Mouse (Mus musculus): ENCODE measurements at regions not wholly inside any gene's neighbourhood (a gene's known extent, or its start where the extent isn't known, plus 50 kb on each side); places are given as distances from the start of the nearest gene placed in this dataset.

GRCm38 (mm10) chr15:63694150-63694549 lies 150.8 kb downstream of the Gsdmc2 start:
- Histone ChIP-seq H3K9me3 (ENCODE audit: control insufficient read depth, insufficient read depth, low read depth, low read length) (no peaks in the 10 kb centered on the region), H3K9ac (ENCODE audit: insufficient read depth, low read depth, low read length, poor library complexity, severe bottlenecking) (no peak overlapping the region), H3K27ac (ENCODE audit: insufficient read depth, low read depth, low read length, poor library complexity, severe bottlenecking) (no peak overlapping the region), H3K4me1 (ENCODE audit: control insufficient read depth in 2 of 2, insufficient read depth in 2 of 2, low read length in 2 of 2, poor library complexity in 1 of 2) (no peaks in the 10 kb centered on the region), H3K4me3 (ENCODE audit: insufficient read depth in 1 of 2, low read depth in 1 of 2, low read length in 2 of 2, poor library complexity in 1 of 2, severe bottlenecking in 1 of 2) (no peak overlapping the region), H3K36me3 (ENCODE audit: control insufficient read depth, insufficient read depth, low read length, poor library complexity, severe bottlenecking) (no peaks in the 10 kb centered on the region)
- TF ChIP-seq ZNF384 (IDR thresholded peaks at IDR 0.05; ENCODE audit: low read depth, low read length) = no peak
- no peak for TF ChIP-seq HCFC1 (IDR thresholded peaks at IDR 0.05; ENCODE audit: borderline replicate concordance, insufficient read depth, low read length)
- TF ChIP-seq CHD2 (IDR thresholded peaks at IDR 0.05; ENCODE audit: low read depth, low read length) = no peak
- TF ChIP-seq MAFK (IDR thresholded peaks at IDR 0.05; ENCODE audit: insufficient read depth, low read depth, low read length) = no peak
- no peak for TF ChIP-seq ZC3H11A (IDR thresholded peaks at IDR 0.05; ENCODE audit: borderline replicate concordance, low read depth, low read length)
- in situ Hi-C loops (cut with MboI; ENCODE audit: low sequenced_read_pairs in 2 of 2, unreplicated experiment in 2 of 2) = no loop called here
- DNase-seq (ENCODE audit: low read depth, low spot score) = no peak

- H3K27ac ChIP-seq (ENCODE audit: insufficient read depth, low read depth, low read length, poor library complexity, severe bottlenecking) = no peak overlapping the region
These were observed 151.4 kb downstream of the Gsdmc2 start for GRCm38 (mm10) chr15:63693561-63693960.

GRCm38 (mm10) chr15:63692491-63693295 lies 152.3 kb downstream of the Gsdmc2 start:
- in situ Hi-C loops (cut with MboI; ENCODE audit: low sequenced_read_pairs in 2 of 2, unreplicated experiment in 2 of 2) = no loop called here
- no peaks in the 10 kb centered on the region for H3K36me3 ChIP-seq (ENCODE audit: control insufficient read depth, insufficient read depth, low read length, poor library complexity, severe bottlenecking)
- no peaks in the 10 kb centered on the region for H3K4me1 ChIP-seq (ENCODE audit: control insufficient read depth in 2 of 2, insufficient read depth in 2 of 2, low read length in 2 of 2, poor library complexity in 1 of 2)
- no peak overlapping the region for H3K9ac ChIP-seq (ENCODE audit: insufficient read depth, low read depth, low read length, poor library complexity, severe bottlenecking)
- no peak for DNase-seq (ENCODE audit: low read depth, low spot score)
- H3K9me3 ChIP-seq (ENCODE audit: control insufficient read depth, insufficient read depth, low read depth, low read length) = no peaks in the 10 kb centered on the region
- TF ChIP-seq MAFK (IDR thresholded peaks at IDR 0.05; ENCODE audit: insufficient read depth, low read depth, low read length) (no peak), CHD2 (IDR thresholded peaks at IDR 0.05; ENCODE audit: low read depth, low read length) (no peak)
- no peak overlapping the region for H3K4me3 ChIP-seq (ENCODE audit: insufficient read depth in 1 of 2, low read depth in 1 of 2, low read length in 2 of 2, poor library complexity in 1 of 2, severe bottlenecking in 1 of 2)
- no peak overlapping the region for H3K27ac ChIP-seq (ENCODE audit: insufficient read depth, low read depth, low read length, poor library complexity, severe bottlenecking)

More at GRCm38 (mm10) chr15:63693561-63693960, 151.4 kb downstream of the Gsdmc2 start:
- in situ Hi-C loops (cut with MboI; ENCODE audit: low sequenced_read_pairs in 2 of 2, unreplicated experiment in 2 of 2) = no loop called here
- H3K9ac ChIP-seq (ENCODE audit: insufficient read depth, low read depth, low read length, poor library complexity, severe bottlenecking) = no peak overlapping the region
- no peaks in the 10 kb centered on the region for H3K9me3 ChIP-seq (ENCODE audit: control insufficient read depth, insufficient read depth, low read depth, low read length)
- no peak for DNase-seq (ENCODE audit: low read depth, low spot score)
- no peak overlapping the region for H3K4me3 ChIP-seq (ENCODE audit: insufficient read depth in 1 of 2, low read depth in 1 of 2, low read length in 2 of 2, poor library complexity in 1 of 2, severe bottlenecking in 1 of 2)
- TF ChIP-seq MAFK (IDR thresholded peaks at IDR 0.05; ENCODE audit: insufficient read depth, low read depth, low read length) (no peak), HCFC1 (IDR thresholded peaks at IDR 0.05; ENCODE audit: borderline replicate concordance, insufficient read depth, low read length) (no peak), ZC3H11A (IDR thresholded peaks at IDR 0.05; ENCODE audit: borderline replicate concordance, low read depth, low read length) (no peak), ZNF384 (IDR thresholded peaks at IDR 0.05; ENCODE audit: low read depth, low read length) (no peak), CHD2 (IDR thresholded peaks at IDR 0.05; ENCODE audit: low read depth, low read length) (no peak)
- H3K4me1 ChIP-seq (ENCODE audit: control insufficient read depth in 2 of 2, insufficient read depth in 2 of 2, low read length in 2 of 2, poor library complexity in 1 of 2) = no peaks in the 10 kb centered on the region
- no peaks in the 10 kb centered on the region for H3K36me3 ChIP-seq (ENCODE audit: control insufficient read depth, insufficient read depth, low read length, poor library complexity, severe bottlenecking)

GRCm38 (mm10) chr15:63689788-63690575 lies 155.0 kb downstream of the Gsdmc2 start:
- Histone ChIP-seq H3K27ac (ENCODE audit: insufficient read depth, low read depth, low read length, poor library complexity, severe bottlenecking) (no peak overlapping the region), H3K9me3 (ENCODE audit: control insufficient read depth, insufficient read depth, low read depth, low read length) (no peaks in the 10 kb centered on the region), H3K4me3 (ENCODE audit: insufficient read depth in 1 of 2, low read depth in 1 of 2, low read length in 2 of 2, poor library complexity in 1 of 2, severe bottlenecking in 1 of 2) (no peak overlapping the region), H3K9ac (ENCODE audit: insufficient read depth, low read depth, low read length, poor library complexity, severe bottlenecking) (no peak overlapping the region), H3K4me1 (ENCODE audit: control insufficient read depth in 2 of 2, insufficient read depth in 2 of 2, low read length in 2 of 2, poor library complexity in 1 of 2) (no peaks in the 10 kb centered on the region), H3K36me3 (ENCODE audit: control insufficient read depth, insufficient read depth, low read length, poor library complexity, severe bottlenecking) (no peaks in the 10 kb centered on the region)
- in situ Hi-C loops (cut with MboI; ENCODE audit: low sequenced_read_pairs in 2 of 2, unreplicated experiment in 2 of 2) = no loop called here
- DNase-seq (ENCODE audit: low read depth, low spot score) = no peak
- no peak for TF ChIP-seq ZNF384 (IDR thresholded peaks at IDR 0.05; ENCODE audit: low read depth, low read length)
- no peak for TF ChIP-seq MAFK (IDR thresholded peaks at IDR 0.05; ENCODE audit: insufficient read depth, low read depth, low read length)
- no peak for TF ChIP-seq ZC3H11A (IDR thresholded peaks at IDR 0.05; ENCODE audit: borderline replicate concordance, low read depth, low read length)
- TF ChIP-seq CHD2 (IDR thresholded peaks at IDR 0.05; ENCODE audit: low read depth, low read length) = no peak
- TF ChIP-seq HCFC1 (IDR thresholded peaks at IDR 0.05; ENCODE audit: borderline replicate concordance, insufficient read depth, low read length) = no peak

All from ES-E14 (cell line).